Mouse (Mus musculus): Measurements from ENCODE around the gene Cdkl2. TPM values are rescaled to one million over a fixed set of nuclear protein-coding genes. Genes with fewer than 3 reads are reported as not detected.
A peak's percentile ranks its signal among the peaks of the same experiment; 100 is the strongest.

The Cdkl2 gene
- polyA plus RNA-seq, 1 experiment from 2014 or later = 0.31 TPM

- peaks cover 43% of the 10 kb centered on the region for H3K4me1 ChIP-seq (ENCODE audit: control insufficient read depth, low read depth, low read length)
- H3K4me3 ChIP-seq (ENCODE audit: low read depth, low read length) = no peak overlapping the region
- no peak overlapping the region for H3K4me2 ChIP-seq (ENCODE audit: low read depth, low read length)
- H3K9ac ChIP-seq (ENCODE audit: low read depth, low read length) = no peak overlapping the region
- H3K9me3 ChIP-seq (replicated peaks; ENCODE audit: control insufficient read depth, low read length) = no peaks in the 10 kb centered on the region
- no peaks in the 10 kb centered on the region for H3K27me3 ChIP-seq (ENCODE audit: control insufficient read depth, insufficient read depth, low read depth, low read length)
- no peak overlapping the region for H3K27ac ChIP-seq (ENCODE audit: low read length)
- H3K36me3 ChIP-seq (ENCODE audit: control insufficient read depth, insufficient read depth) = no peaks in the 10 kb centered on the region
- no peak for ATAC-seq (ENCODE audit: low read depth)
Measured at GRCm38 (mm10) chr5:92078751-92079150, 35.1 kb upstream of the Cdkl2 start.

DNA sequence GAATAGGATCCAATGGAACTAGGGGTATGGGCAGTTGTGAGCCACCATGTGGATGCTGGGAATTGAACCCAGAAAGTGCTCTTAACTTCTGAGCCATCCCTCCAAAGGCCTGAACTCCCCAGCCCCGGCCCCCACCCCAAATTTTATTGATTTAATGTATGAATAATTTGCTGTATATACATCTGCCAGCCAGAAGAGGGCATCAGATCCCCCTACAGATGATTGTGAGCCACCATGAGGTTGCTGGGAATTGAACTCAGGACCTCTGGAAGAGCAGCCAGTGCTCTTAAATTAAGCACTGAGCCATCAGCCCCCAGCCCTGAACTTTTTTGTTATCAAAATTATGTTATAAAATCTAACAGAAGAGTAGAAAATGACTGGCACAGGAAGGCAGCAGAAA is 32.6 kb upstream of the Cdkl2 start:
- Histone ChIP-seq H3K36me3 (ENCODE audit: control insufficient read depth, insufficient read depth) (no peaks in the 10 kb centered on the region; the same call in 1 of the 2 replicates), H3K9ac (ENCODE audit: low read depth, low read length) (no peak overlapping the region), H3K4me3 (ENCODE audit: low read depth, low read length) (no peak overlapping the region), H3K4me1 (ENCODE audit: control insufficient read depth, low read depth, low read length) (peaks cover 32% of the 10 kb centered on the region), H3K9me3 (replicated peaks; ENCODE audit: control insufficient read depth, low read length) (no peaks in the 10 kb centered on the region), H3K27me3 (ENCODE audit: control insufficient read depth, insufficient read depth, low read depth, low read length) (no peaks in the 10 kb centered on the region), H3K4me2 (ENCODE audit: low read depth, low read length) (no peak overlapping the region), H3K27ac (ENCODE audit: low read length) (no peak overlapping the region)
- no peak for ATAC-seq (ENCODE audit: low read depth)
- WGBS (ENCODE audit: insufficient replicate concordance) = 44% methylated on average over 1 of the region's 1 CpGs

DNA sequence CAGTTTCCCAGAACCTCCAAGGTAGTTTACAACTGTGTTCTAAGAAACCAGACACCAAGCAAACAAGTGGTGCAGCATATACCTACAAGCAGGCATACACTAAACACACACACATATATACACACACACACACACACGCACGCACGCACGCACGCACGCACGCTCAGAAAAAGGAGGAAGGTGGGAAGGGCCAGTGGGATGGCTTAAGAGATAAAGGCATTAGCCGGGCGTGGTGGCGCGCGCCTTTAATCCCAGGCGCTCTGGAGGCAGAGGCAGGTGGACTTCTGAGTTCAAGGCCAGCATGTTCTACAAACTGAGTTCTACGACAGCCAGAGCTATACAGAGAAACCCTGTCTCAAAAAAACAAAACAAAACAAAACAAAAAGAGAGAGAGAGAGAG is 30.4 kb upstream of the Cdkl2 start:
- peaks cover 15% of the 10 kb centered on the region for H3K4me1 ChIP-seq (ENCODE audit: control insufficient read depth, low read depth, low read length)
- peak overlapping the region; percentile 17; the same call in 1 of the 2 replicates for H3K4me2 ChIP-seq (ENCODE audit: low read depth, low read length)
- H3K27ac ChIP-seq (ENCODE audit: low read length) = no peak overlapping the region; the same call in 1 of the 2 replicates
- H3K27me3 ChIP-seq (ENCODE audit: control insufficient read depth, insufficient read depth, low read depth, low read length) = no peaks in the 10 kb centered on the region
- no peaks in the 10 kb centered on the region for H3K9me3 ChIP-seq (replicated peaks; ENCODE audit: control insufficient read depth, low read length)
- peak; percentile 67 for ATAC-seq (ENCODE audit: low read depth)
- H3K4me3 ChIP-seq (ENCODE audit: low read depth, low read length) = no peak overlapping the region
- 44% methylated on average over 14 of the region's 14 CpGs for WGBS (ENCODE audit: insufficient replicate concordance)
- no peak overlapping the region for H3K9ac ChIP-seq (ENCODE audit: low read depth, low read length)
- no peaks in the 10 kb centered on the region; the same call in 1 of the 2 replicates for H3K36me3 ChIP-seq (ENCODE audit: control insufficient read depth, insufficient read depth)

- Histone ChIP-seq H3K4me2 (ENCODE audit: low read depth, low read length) (no peak overlapping the region), H3K27me3 (ENCODE audit: control insufficient read depth, insufficient read depth, low read depth, low read length) (no peaks in the 10 kb centered on the region), H3K9me3 (replicated peaks; ENCODE audit: control insufficient read depth, low read length) (no peaks in the 10 kb centered on the region), H3K36me3 (ENCODE audit: control insufficient read depth, insufficient read depth) (peaks cover 19% of the 10 kb centered on the region), H3K27ac (ENCODE audit: low read length) (no peak overlapping the region), H3K9ac (ENCODE audit: low read depth, low read length) (no peak overlapping the region), H3K4me3 (ENCODE audit: low read depth, low read length) (no peak overlapping the region), H3K4me1 (ENCODE audit: control insufficient read depth, low read depth, low read length) (no peaks in the 10 kb centered on the region)
- WGBS (ENCODE audit: insufficient replicate concordance) = 85% methylated on average over 2 of the region's 2 CpGs
- no peak for ATAC-seq (ENCODE audit: low read depth)
Measured at GRCm38 (mm10) chr5:92063192-92063591, 19.5 kb upstream of the Cdkl2 start.

- no peak overlapping the region for H3K27ac ChIP-seq (ENCODE audit: low read length)
- 75% methylated on average over 6 of the region's 6 CpGs for WGBS (ENCODE audit: insufficient replicate concordance)
Measured at GRCm38 (mm10) chr5:92052866-92053265, 9.2 kb upstream of the Cdkl2 start.

GRCm38 (mm10) chr5:92050419-92050818 is 6.7 kb upstream of the Cdkl2 start:
- Histone ChIP-seq H3K9ac (ENCODE audit: low read depth, low read length) (no peak overlapping the region), H3K27ac (ENCODE audit: low read length) (no peak overlapping the region), H3K36me3 (ENCODE audit: control insufficient read depth, insufficient read depth) (peaks cover 7% of the 10 kb centered on the region), H3K4me1 (ENCODE audit: control insufficient read depth, low read depth, low read length) (no peaks in the 10 kb centered on the region), H3K4me2 (ENCODE audit: low read depth, low read length) (no peak overlapping the region), H3K9me3 (replicated peaks; ENCODE audit: control insufficient read depth, low read length) (no peaks in the 10 kb centered on the region), H3K27me3 (ENCODE audit: control insufficient read depth, insufficient read depth, low read depth, low read length) (no peaks in the 10 kb centered on the region), H3K4me3 (ENCODE audit: low read depth, low read length) (no peak overlapping the region)
- 74% methylated on average over 3 of the region's 3 CpGs for WGBS (ENCODE audit: insufficient replicate concordance)
- ATAC-seq (ENCODE audit: low read depth) = no peak

More at GRCm38 (mm10) chr5:92052866-92053265, 9.2 kb upstream of the Cdkl2 start:
- Histone ChIP-seq H3K9me3 (replicated peaks; ENCODE audit: control insufficient read depth, low read length) (no peaks in the 10 kb centered on the region), H3K4me1 (ENCODE audit: control insufficient read depth, low read depth, low read length) (no peaks in the 10 kb centered on the region), H3K9ac (ENCODE audit: low read depth, low read length) (no peak overlapping the region), H3K4me3 (ENCODE audit: low read depth, low read length) (no peak overlapping the region), H3K4me2 (ENCODE audit: low read depth, low read length) (no peak overlapping the region), H3K27me3 (ENCODE audit: control insufficient read depth, insufficient read depth, low read depth, low read length) (no peaks in the 10 kb centered on the region), H3K36me3 (ENCODE audit: control insufficient read depth, insufficient read depth) (peaks cover 21% of the 10 kb centered on the region)
- peak; percentile 13; the same call in 1 of the 2 replicates for ATAC-seq (ENCODE audit: low read depth)

- Histone ChIP-seq H3K9me3 (replicated peaks; ENCODE audit: control insufficient read depth, low read length) (no peaks in the 10 kb centered on the region), H3K36me3 (ENCODE audit: control insufficient read depth, insufficient read depth) (no peaks in the 10 kb centered on the region), H3K4me1 (ENCODE audit: control insufficient read depth, low read depth, low read length) (peaks cover 10% of the 10 kb centered on the region), H3K27ac (ENCODE audit: low read length) (peak overlapping the region; percentile 63; the same call in 1 of the 2 replicates), H3K9ac (ENCODE audit: low read depth, low read length) (peak overlapping the region; percentile 75), H3K4me3 (ENCODE audit: low read depth, low read length) (peak overlapping the region; percentile 86), H3K4me2 (ENCODE audit: low read depth, low read length) (peak overlapping the region; percentile 85), H3K27me3 (ENCODE audit: control insufficient read depth, insufficient read depth, low read depth, low read length) (peaks cover 10% of the 10 kb centered on the region)
- under 1% methylated on average over 67 of the region's 68 CpGs for WGBS (ENCODE audit: insufficient replicate concordance)
- peak; percentile 100 for ATAC-seq (ENCODE audit: low read depth)
Measured at GRCm38 (mm10) chr5:92042377-92043348, 1.0 kb downstream of the Cdkl2 start.

DNA sequence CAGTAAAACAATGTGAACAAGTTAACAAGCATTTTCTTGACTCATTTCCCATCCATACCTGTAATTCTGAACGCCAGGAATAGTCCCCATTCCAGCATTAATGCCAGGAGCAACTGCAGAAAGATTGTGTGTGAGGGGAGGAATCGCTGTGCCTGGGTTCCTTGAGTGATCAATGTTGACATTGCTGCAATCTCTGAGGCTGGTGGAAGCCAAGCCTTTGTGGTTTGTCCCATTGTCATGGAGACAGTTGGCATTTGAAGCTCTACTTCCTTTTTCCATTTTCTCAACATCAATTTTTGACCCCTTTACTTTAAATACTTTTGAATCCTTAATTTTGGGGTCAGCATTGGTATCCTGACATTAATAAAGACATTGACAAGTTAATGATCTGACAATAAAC is 23.7 kb downstream of the Cdkl2 start:
- WGBS (ENCODE audit: insufficient replicate concordance) = 18% methylated on average over 2 of the region's 2 CpGs
- ATAC-seq (ENCODE audit: low read depth) = no peak
- Histone ChIP-seq H3K4me3 (ENCODE audit: low read depth, low read length) (no peak overlapping the region), H3K27ac (ENCODE audit: low read length) (no peak overlapping the region), H3K9me3 (replicated peaks; ENCODE audit: control insufficient read depth, low read length) (no peaks in the 10 kb centered on the region), H3K36me3 (ENCODE audit: control insufficient read depth, insufficient read depth) (no peaks in the 10 kb centered on the region), H3K27me3 (ENCODE audit: control insufficient read depth, insufficient read depth, low read depth, low read length) (no peaks in the 10 kb centered on the region), H3K4me2 (ENCODE audit: low read depth, low read length) (no peak overlapping the region), H3K4me1 (ENCODE audit: control insufficient read depth, low read depth, low read length) (no peaks in the 10 kb centered on the region), H3K9ac (ENCODE audit: low read depth, low read length) (no peak overlapping the region)

DNA sequence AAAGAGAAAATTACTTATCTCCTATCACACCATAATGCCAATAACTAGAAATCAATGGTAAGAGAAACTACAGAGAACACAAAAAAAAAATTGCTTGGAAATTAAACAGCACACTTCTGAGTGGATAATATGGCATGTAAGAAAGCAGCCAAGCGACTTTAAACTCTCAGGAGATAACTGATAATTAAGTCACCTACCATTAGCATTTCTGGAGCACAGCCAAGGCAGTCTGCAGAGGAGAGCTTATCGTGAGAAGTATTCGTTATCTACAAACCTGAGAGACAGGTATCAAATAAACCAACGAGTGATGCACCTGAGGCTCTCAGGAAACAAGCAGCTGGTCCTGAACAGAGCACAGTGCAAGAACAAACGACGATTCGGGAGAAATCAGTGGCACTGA is 31.9 kb downstream of the Cdkl2 start:
- ATAC-seq (ENCODE audit: low read depth) = no peak
- WGBS (ENCODE audit: insufficient replicate concordance) = 48% methylated on average over 7 of the region's 7 CpGs

More for the DNA sequence above, 31.9 kb downstream of the Cdkl2 start:
- no peaks in the 10 kb centered on the region for H3K4me1 ChIP-seq (ENCODE audit: control insufficient read depth, low read depth, low read length)
- H3K27ac ChIP-seq (ENCODE audit: low read length) = no peak overlapping the region
- H3K27me3 ChIP-seq (ENCODE audit: control insufficient read depth, insufficient read depth, low read depth, low read length) = no peaks in the 10 kb centered on the region
- no peak overlapping the region for H3K4me2 ChIP-seq (ENCODE audit: low read depth, low read length)
- no peak overlapping the region for H3K4me3 ChIP-seq (ENCODE audit: low read depth, low read length)
- no peaks in the 10 kb centered on the region for H3K36me3 ChIP-seq (ENCODE audit: control insufficient read depth, insufficient read depth)
- H3K9ac ChIP-seq (ENCODE audit: low read depth, low read length) = no peak overlapping the region
- no peaks in the 10 kb centered on the region for H3K9me3 ChIP-seq (replicated peaks; ENCODE audit: control insufficient read depth, low read length)

All from liver, embryonic 16.5 days (tissue).